Mouse (Mus musculus) forebrain, embryonic 15.5 days (tissue): Measurements from ENCODE around the gene Gprc5c. TPM values are rescaled to one million over a fixed set of nuclear protein-coding genes. Genes with fewer than 3 reads are reported as not detected.

ENCODE experiments used
- ATAC-seq: fragments of 200-750 bp; cut with Nextera tagmentation; replicated peaks from 2 replicates; pipeline ENCODE4 v1.8.0; 2017; ENCODE audit warnings: mild to moderate bottlenecking, moderate TSS enrichment, moderate library complexity
- H3K27ac ChIP-seq: fragments of 300-500 bp; sonication (generic); replicated peaks from 2 replicates; pipeline ENCODE4 v1.5.1; 2015; ENCODE audit warnings: mild to moderate bottlenecking, inconsistent platforms
- H3K27me3 ChIP-seq: fragments of 300-500 bp; sonication (generic); 2 replicates; pipeline ENCODE4 v1.6.1; 2015; ENCODE audit warnings: inconsistent platforms
- H3K36me3 ChIP-seq: fragments of 300-500 bp; sonication (generic); 2 replicates; pipeline ENCODE4 v1.6.1; 2015; ENCODE audit warnings: mild to moderate bottlenecking, inconsistent platforms
- H3K4me1 ChIP-seq: fragments of 300-500 bp; sonication (generic); 2 replicates; pipeline ENCODE4 v1.6.1; 2015; ENCODE audit warnings: inconsistent platforms
- H3K4me2 ChIP-seq: fragments of 300-500 bp; sonication (generic); replicated peaks from 2 replicates; pipeline ENCODE4 v1.6.1; 2015; ENCODE audit warnings: mild to moderate bottlenecking, inconsistent platforms
- H3K4me3 ChIP-seq: fragments of 300-500 bp; sonication (generic); 2 replicates; pipeline ENCODE4 v1.5.1; 2015; ENCODE audit warnings: mild to moderate bottlenecking, inconsistent platforms
- H3K9ac ChIP-seq: fragments of 300-500 bp; sonication (generic); replicated peaks from 2 replicates; pipeline ENCODE4 v1.6.1; 2015; ENCODE audit warnings: mild to moderate bottlenecking, inconsistent platforms
- H3K9me3 ChIP-seq: fragments of 300-500 bp; sonication (generic); 2 replicates; pipeline ENCODE4 v1.6.1; 2016; ENCODE audit warnings: inconsistent platforms
- WGBS: fragments of 180-500 bp; shearing (Covaris S2); methylation state at CpG from one replicate; pipeline ENCODE4 v1.1.7; 2015; ENCODE audit warnings: mixed read lengths; 5-methylcytosine and 5-hydroxymethylcytosine counted together
- polyA plus RNA-seq: library from polyadenylated mRNA; unstranded; fragments of >200 nt; fragmentation: Nextera tagmentation; extraction: Ambion mirVana; gene quantifications from 2 replicates; pipeline ENCODE4 v1.2.1, GENCODE M21; 2015

Gprc5c gene
- polyA plus RNA-seq, 1 experiment from 2014 or later = 6.2 TPM

- no peaks in the 10 kb centered on the region for H3K36me3 ChIP-seq
- no peak for ATAC-seq
- no peak overlapping the region for H3K4me2 ChIP-seq
- peaks cover 7% of the 10 kb centered on the region for H3K4me1 ChIP-seq
- H3K27me3 ChIP-seq = no peaks in the 10 kb centered on the region
- no peak overlapping the region for H3K4me3 ChIP-seq
- H3K27ac ChIP-seq = no peak overlapping the region
- WGBS = 62% methylated on average over 9 of the region's 9 CpGs
- no peaks in the 10 kb centered on the region for H3K9me3 ChIP-seq
- H3K9ac ChIP-seq = no peak overlapping the region
Measured at GRCm38 (mm10) chr11:114874226-114875145, 23.5 kb downstream of the Gprc5c start.

- Histone ChIP-seq H3K9ac (no peak overlapping the region), H3K9me3 (no peaks in the 10 kb centered on the region)
- ATAC-seq = no peak
Measured at GRCm38 (mm10) chr11:114875301-114875801, 24.4 kb downstream of the Gprc5c start.

GRCm38 (mm10) chr11:114876176-114876575 lies 25.2 kb downstream of the Gprc5c start:
- Histone ChIP-seq H3K9ac (no peak overlapping the region), H3K27me3 (no peaks in the 10 kb centered on the region), H3K4me3 (no peak overlapping the region), H3K4me1 (peaks cover 7% of the 10 kb centered on the region), H3K27ac (no peak overlapping the region), H3K4me2 (no peak overlapping the region), H3K9me3 (no peaks in the 10 kb centered on the region), H3K36me3 (no peaks in the 10 kb centered on the region)
- no peak for ATAC-seq
- 54% methylated on average over 7 of the region's 7 CpGs for WGBS

More at GRCm38 (mm10) chr11:114875301-114875801, 24.4 kb downstream of the Gprc5c start:
- peaks cover 7% of the 10 kb centered on the region for H3K4me1 ChIP-seq
- H3K4me2 ChIP-seq = no peak overlapping the region
- no peaks in the 10 kb centered on the region for H3K27me3 ChIP-seq
- H3K27ac ChIP-seq = no peak overlapping the region
- H3K36me3 ChIP-seq = no peaks in the 10 kb centered on the region
- 29% methylated on average over 9 of the region's 9 CpGs for WGBS
- H3K4me3 ChIP-seq = no peak overlapping the region

- no peak for ATAC-seq
- Histone ChIP-seq H3K4me3 (no peak overlapping the region), H3K4me2 (no peak overlapping the region), H3K27me3 (no peaks in the 10 kb centered on the region), H3K9me3 (no peaks in the 10 kb centered on the region), H3K9ac (no peak overlapping the region), H3K27ac (no peak overlapping the region), H3K4me1 (peaks cover 7% of the 10 kb centered on the region), H3K36me3 (no peaks in the 10 kb centered on the region)
- WGBS = 24% methylated on average over 2 of the region's 2 CpGs
Measured at GRCm38 (mm10) chr11:114876621-114877020, 25.7 kb downstream of the Gprc5c start.

- Histone ChIP-seq H3K9ac (no peak overlapping the region), H3K36me3 (no peaks in the 10 kb centered on the region), H3K4me1 (peaks cover 7% of the 10 kb centered on the region)
Measured at GRCm38 (mm10) chr11:114877145-114877544, 26.2 kb downstream of the Gprc5c start.

GRCm38 (mm10) chr11:114879666-114880065 lies 28.7 kb downstream of the Gprc5c start:
- Histone ChIP-seq H3K27me3 (no peaks in the 10 kb centered on the region), H3K4me3 (no peak overlapping the region), H3K4me1 (no peaks in the 10 kb centered on the region), H3K9me3 (no peaks in the 10 kb centered on the region), H3K36me3 (no peaks in the 10 kb centered on the region), H3K27ac (no peak overlapping the region), H3K9ac (no peak overlapping the region), H3K4me2 (no peak overlapping the region)
- WGBS = 72% methylated on average over 2 of the region's 2 CpGs
- no peak for ATAC-seq

More at GRCm38 (mm10) chr11:114877145-114877544, 26.2 kb downstream of the Gprc5c start:
- H3K9me3 ChIP-seq = no peaks in the 10 kb centered on the region
- ATAC-seq = no peak
- no peak overlapping the region for H3K4me3 ChIP-seq
- no peak overlapping the region for H3K4me2 ChIP-seq
- H3K27me3 ChIP-seq = no peaks in the 10 kb centered on the region
- H3K27ac ChIP-seq = no peak overlapping the region
- 67% methylated on average over 3 of the region's 3 CpGs for WGBS

GRCm38 (mm10) chr11:114880185-114880584 lies 29.2 kb downstream of the Gprc5c start:
- H3K27me3 ChIP-seq = no peaks in the 10 kb centered on the region
- no peaks in the 10 kb centered on the region for H3K9me3 ChIP-seq
- H3K27ac ChIP-seq = no peak overlapping the region
- H3K4me1 ChIP-seq = no peaks in the 10 kb centered on the region
- no peak overlapping the region for H3K4me2 ChIP-seq
- no peak overlapping the region for H3K9ac ChIP-seq
- H3K4me3 ChIP-seq = no peak overlapping the region
- H3K36me3 ChIP-seq = no peaks in the 10 kb centered on the region
- ATAC-seq = no peak

- 0% methylated on average over 1 of the region's 1 CpGs for WGBS
- Histone ChIP-seq H3K4me2 (no peak overlapping the region), H3K27me3 (no peaks in the 10 kb centered on the region), H3K4me1 (no peaks in the 10 kb centered on the region), H3K4me3 (no peak overlapping the region), H3K36me3 (no peaks in the 10 kb centered on the region), H3K9ac (no peak overlapping the region), H3K27ac (no peak overlapping the region), H3K9me3 (no peaks in the 10 kb centered on the region)
- ATAC-seq = no peak
Measured at GRCm38 (mm10) chr11:114880589-114880988, 29.6 kb downstream of the Gprc5c start.

- no peaks in the 10 kb centered on the region for H3K36me3 ChIP-seq
- H3K27me3 ChIP-seq = no peaks in the 10 kb centered on the region
- no peaks in the 10 kb centered on the region for H3K9me3 ChIP-seq
- ATAC-seq = no peak
- no peak overlapping the region for H3K9ac ChIP-seq
- WGBS = 95% methylated on average over 4 of the region's 4 CpGs
- H3K4me2 ChIP-seq = no peak overlapping the region
- H3K27ac ChIP-seq = no peak overlapping the region
- H3K4me1 ChIP-seq = no peaks in the 10 kb centered on the region
- no peak overlapping the region for H3K4me3 ChIP-seq
Measured at GRCm38 (mm10) chr11:114883251-114883789, 32.4 kb downstream of the Gprc5c start.

- Histone ChIP-seq H3K36me3 (no peaks in the 10 kb centered on the region), H3K27me3 (no peaks in the 10 kb centered on the region), H3K4me2 (no peak overlapping the region), H3K27ac (no peak overlapping the region), H3K9me3 (no peaks in the 10 kb centered on the region), H3K9ac (no peak overlapping the region), H3K4me3 (no peak overlapping the region), H3K4me1 (no peaks in the 10 kb centered on the region)
- WGBS = 79% methylated on average over 4 of the region's 4 CpGs
- no peak for ATAC-seq
Measured at GRCm38 (mm10) chr11:114884380-114885100, 33.6 kb downstream of the Gprc5c start.

GRCm38 (mm10) chr11:114889991-114890518 lies 39.1 kb downstream of the Gprc5c start, which contains the start of gene Cd300a:
TSS of gene Cd300a (plus strand) at chr11:114890041.
- H3K36me3 ChIP-seq = no peaks in the 10 kb centered on the region
- no peak within 1 kb of the TSS for H3K4me2 ChIP-seq
- no peaks in the 10 kb centered on the region for H3K4me1 ChIP-seq
- H3K27ac ChIP-seq = no peak within 1 kb of the TSS
- WGBS = 67% methylated on average over 18 of the region's 18 CpGs
- no peak for ATAC-seq
- no peaks in the 10 kb centered on the region for H3K27me3 ChIP-seq
- no peak within 1 kb of the TSS for H3K4me3 ChIP-seq
- no peak within 1 kb of the TSS for H3K9ac ChIP-seq
- H3K9me3 ChIP-seq = no peaks in the 10 kb centered on the region

GRCm38 (mm10) chr11:114890542-114890941 lies 39.6 kb downstream of the Gprc5c start:
- Histone ChIP-seq H3K9me3 (no peaks in the 10 kb centered on the region), H3K4me1 (no peaks in the 10 kb centered on the region), H3K9ac (no peak overlapping the region), H3K27ac (no peak overlapping the region), H3K36me3 (no peaks in the 10 kb centered on the region), H3K4me2 (no peak overlapping the region), H3K27me3 (no peaks in the 10 kb centered on the region), H3K4me3 (no peak overlapping the region)
- no peak for ATAC-seq
- 73% methylated on average over 5 of the region's 5 CpGs for WGBS
